Mouse (Mus musculus): ENCODE results near the gene Tmc4.

Gene Tmc4

DNA sequence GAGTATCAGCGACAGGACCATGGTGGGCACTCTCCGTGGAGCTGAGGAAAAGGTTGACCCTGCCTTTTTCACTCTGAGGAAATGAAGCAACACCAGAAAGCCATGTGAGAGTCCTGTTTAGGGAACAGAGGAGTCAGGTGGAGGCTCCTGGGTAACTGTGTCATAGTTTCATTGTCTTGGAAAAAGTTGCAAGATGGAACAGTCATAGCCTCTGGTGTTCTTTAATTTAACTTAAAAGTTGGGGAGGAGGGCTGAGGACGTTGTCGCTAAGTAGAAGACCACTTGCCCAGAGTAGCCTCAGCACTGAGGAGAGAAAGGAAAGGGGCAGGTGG lies 61.3 kb downstream of the Tmc4 start, which contains the start of gene Oscar:
Gene Oscar (minus strand): TSS at position 101 of the 332 bp plus-strand sequence.
- no peak for TF ChIP-seq GATA4 (IDR thresholded peaks at IDR 0.05; ENCODE audit: insufficient replicate concordance, low read length)

All from liver, adult (tissue).